Mouse (Mus musculus) left cerebral cortex, postnatal 36 days (tissue): Measurements from ENCODE around the gene Rbms3. TPM values are rescaled to one million over a fixed set of nuclear protein-coding genes. Genes with fewer than 3 reads are reported as not detected.

Source experiments
- DNase-seq, 2 experiments: peaks; one replicate each; pipeline ENCODE4 v3.0.0; 2021 to 2022; ENCODE audit warnings: low spot score in 2 of 2, mixed read lengths in 1 of 2
- intact Hi-C: fragments of 180-260 bp; cut with DNase I; formaldehyde crosslinking; loops from one replicate; pipeline ENCODE4 v1.15.1; 2025
- total RNA-seq, 2 experiments: library from RNA; stranded (reverse); gene quantifications; 2 replicates each; pipeline ENCODE4 v1.2.3; 2021

Rbms3 gene
- total RNA-seq, 2 experiments from 2014 or later = 10.1 to 14.6 TPM

- DNase-seq = no peak
Measured at GRCm38 (mm10) chr9:117380076-117380475, 249.6 kb downstream of the Rbms3 start.

DNA sequence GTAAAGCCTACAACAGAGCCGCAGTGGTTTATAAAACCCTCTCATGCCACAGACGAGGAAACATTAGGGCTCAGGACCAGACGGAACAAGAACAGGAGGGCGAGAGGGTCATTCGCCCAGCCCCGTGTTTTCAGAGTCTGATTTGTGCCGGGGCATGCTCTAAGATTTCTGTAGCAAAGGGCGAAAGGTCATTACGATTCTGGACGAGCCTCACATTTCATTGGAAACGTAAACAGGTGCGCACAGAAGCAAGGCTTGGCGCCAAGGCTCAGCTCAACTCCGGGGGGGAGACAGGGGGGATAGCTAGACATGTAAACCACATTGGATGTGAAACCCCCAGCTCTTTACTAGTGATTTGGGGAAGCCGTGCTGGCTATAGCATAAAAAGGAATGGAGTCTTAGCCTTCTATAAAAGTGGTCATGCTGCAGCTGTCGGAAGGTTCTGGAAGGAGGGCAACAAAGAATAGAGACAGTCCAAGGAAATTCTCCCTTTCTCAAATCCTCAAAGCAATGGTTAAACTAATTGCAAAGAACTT, 250.2 kb downstream of the Rbms3 start:
- intact Hi-C loops = no loop called here
- DNase-seq = no peak

More at GRCm38 (mm10) chr9:117380076-117380475, 249.6 kb downstream of the Rbms3 start:
- intact Hi-C loops = no loop called here

- DNase-seq = no peak
- intact Hi-C loops = no loop called here
Measured at GRCm38 (mm10) chr9:117378131-117378890, 251.4 kb downstream of the Rbms3 start.

DNA sequence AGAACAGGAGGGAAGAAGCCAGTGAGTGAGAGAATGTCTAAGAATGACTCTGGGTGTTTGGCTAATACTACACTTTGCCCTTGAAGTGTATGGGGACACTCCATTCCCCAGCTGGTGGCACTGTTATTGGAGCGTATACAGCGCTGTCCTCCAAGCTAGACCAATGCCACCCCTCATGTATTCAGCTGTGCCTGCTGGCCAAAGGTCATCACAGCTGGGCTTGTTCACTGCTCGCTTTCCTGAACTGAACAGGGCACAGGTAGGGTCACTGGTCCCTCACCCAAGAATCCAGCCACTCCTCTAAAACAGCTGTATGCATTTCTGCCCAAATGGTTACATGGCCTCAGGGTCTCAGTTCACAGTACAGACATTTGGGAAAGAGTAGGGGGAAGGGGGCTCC, 253.9 kb downstream of the Rbms3 start:
- DNase-seq = no peak
- intact Hi-C loops = no loop called here

DNA sequence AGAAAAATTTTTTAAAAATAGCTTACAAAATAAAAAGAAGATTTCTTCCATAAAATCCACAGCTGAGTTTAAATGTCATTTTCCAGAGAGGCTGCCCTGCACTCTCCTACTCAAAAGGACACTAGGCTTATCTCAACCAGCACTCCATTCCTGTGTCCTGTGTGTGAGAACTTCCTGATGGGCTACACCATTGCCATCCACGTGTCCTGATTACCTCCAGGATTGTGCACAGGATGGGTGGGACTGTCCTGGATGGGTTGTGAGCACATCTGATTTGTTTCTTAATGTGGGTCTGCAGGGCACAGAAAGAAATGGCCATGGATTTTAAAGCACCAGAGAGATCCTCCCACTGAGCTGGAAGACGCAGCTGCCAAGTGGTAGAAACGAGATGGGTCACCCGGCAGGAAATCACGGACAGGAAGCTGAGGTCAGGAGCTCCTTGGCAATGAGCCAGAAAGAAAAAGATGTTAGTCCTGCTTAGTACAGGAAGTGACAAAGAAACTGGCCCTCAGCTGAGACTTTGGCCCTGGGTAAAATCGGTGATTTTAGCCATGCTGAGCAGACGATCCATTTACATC, 256.5 kb downstream of the Rbms3 start:
- DNase-seq = no peak
- intact Hi-C loops = no loop called here

DNA sequence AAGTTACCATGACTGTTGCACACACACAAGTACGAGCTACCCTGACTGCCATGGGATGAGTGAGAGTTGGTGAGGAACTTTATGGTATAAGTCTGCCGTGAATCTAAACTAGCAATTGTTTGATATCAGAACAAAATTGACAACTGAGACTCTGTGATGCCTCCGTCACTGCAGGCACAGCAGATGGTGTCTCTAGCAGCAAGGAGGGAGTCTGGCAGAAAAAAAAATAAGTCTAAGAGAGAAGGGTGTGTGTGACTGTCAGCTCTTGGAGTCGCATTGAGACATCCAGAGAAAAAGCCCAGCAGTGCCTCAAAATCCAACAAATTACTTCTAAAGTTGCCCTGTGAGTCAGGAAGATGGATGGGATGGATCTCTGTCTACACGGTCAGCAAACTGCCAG, 257.7 kb downstream of the Rbms3 start:
- intact Hi-C loops = no loop called here
- no peak for DNase-seq

GRCm38 (mm10) chr9:117370086-117370485, 259.6 kb downstream of the Rbms3 start:
- no peak for DNase-seq
- intact Hi-C loops = no loop called here

DNA sequence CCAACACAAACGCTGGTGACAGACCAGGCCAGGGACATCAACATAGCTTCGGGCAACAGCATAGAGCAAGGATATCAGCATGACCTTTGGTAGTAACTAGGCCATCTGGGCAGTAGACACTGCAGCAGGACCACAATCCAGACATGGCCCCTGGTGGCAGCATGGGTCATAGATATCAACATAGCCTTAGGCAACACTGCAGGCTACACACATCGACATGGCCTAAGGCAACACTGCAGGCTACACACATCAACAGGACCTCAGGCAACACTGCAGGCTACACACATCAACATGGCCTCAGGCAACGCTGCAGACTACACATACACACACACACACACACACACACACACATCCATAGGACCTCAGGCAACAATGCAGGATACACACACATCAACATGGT, 261.7 kb downstream of the Rbms3 start:
- intact Hi-C loops = no loop called here
- no peak for DNase-seq

- no peak for DNase-seq
- intact Hi-C loops = no loop called here
Measured at GRCm38 (mm10) chr9:117364610-117365009, 265.1 kb downstream of the Rbms3 start.

DNA sequence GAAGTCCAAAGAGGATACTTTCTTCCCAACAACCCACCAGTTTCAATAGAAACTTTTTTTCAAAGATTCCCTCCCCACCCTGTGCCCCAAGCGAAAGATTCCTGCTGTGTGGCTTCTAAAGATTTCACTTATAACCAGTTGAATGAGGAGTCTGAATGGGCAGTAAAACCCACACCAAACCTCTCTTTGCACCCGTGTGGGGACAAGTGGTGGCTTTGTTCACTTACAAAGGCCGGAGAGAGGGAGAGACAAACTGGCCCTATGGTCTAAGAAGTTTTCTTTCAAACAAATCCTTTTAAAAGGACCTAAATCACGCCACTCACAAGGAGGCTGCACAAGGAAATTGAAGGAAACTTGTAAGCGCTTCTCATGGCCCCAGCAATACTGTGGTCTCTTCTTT, 268.3 kb downstream of the Rbms3 start:
- DNase-seq = no peak
- intact Hi-C loops = no loop called here

DNA sequence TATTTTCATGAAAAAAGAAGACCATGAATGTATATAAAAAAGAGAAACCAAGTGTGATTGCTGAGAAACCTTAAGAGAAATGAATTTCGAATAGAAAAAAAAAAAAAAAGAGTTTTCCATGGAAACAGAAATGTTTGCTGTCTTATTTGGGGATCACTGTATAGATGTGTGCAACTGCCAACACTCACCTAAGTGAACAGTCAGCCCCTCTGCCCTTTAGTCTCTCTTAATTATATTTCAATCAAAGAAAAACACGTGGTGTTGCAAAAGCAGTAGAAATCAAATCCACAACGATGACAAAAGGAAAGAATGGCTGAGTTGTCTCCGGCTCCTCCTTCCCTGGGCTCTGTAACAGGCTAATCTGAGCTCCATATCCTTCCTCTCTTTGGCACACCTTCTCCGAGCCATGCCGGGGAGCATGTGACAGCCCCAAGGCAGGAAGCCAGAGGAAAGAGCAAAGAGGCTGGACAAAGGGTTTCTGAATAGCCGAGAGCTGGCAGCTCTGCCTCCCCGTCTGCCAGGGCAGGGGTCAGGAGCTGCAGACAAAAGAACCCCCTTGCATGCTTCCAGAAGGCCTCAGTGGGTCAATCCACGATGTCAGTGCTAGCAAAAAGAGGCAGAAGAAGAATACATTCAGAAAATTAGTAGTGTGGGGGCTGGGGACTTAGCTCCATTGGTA, 272.8 kb downstream of the Rbms3 start:
- intact Hi-C loops = no loop called here
- peak in 1 of 2 experiments; percentile 41 for DNase-seq

- no peak for DNase-seq
- intact Hi-C loops = no loop called here
Measured at GRCm38 (mm10) chr9:117355501-117355900, 274.2 kb downstream of the Rbms3 start.

DNA sequence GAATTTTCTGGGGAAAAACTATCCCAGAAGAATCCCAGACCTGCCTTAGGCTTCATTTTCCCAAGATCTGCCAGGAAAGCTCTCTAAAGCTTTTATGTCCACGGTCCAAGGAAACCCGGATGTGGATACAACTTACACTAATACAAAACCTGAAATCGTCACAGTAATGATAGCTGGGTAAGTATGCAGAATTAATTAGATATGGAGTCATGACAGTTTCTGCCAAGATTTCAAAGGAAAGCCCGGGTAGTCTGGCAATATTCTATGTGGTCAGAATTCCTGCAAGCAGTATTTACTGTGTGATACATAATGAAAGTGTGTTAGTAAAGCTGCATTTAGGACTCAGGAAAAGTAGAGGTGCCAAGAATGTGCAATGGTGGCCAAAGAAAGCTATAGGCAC, 287.4 kb downstream of the Rbms3 start:
- intact Hi-C loops = no loop called here
- no peak for DNase-seq

DNA sequence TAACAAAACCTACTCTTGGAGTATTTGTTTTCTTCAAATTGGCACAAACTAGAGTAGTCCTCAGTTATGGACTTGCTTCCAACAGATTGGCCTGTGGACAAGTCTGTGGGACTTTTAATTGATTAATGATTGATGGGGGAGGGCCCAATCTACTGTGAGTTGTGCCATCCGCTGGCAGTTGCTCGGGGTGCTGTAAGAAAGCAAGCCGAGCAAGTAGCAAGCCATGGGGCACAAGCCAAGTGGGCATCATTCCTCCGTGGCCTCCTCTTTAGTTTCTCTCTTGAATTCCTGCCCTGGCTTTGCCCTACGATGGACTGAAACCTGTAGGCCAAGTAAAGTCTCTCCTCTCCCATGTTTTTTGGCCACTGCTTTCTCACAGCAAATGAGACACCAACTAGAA, 299.0 kb downstream of the Rbms3 start:
- intact Hi-C loops = no loop called here
- DNase-seq = no peak

DNA sequence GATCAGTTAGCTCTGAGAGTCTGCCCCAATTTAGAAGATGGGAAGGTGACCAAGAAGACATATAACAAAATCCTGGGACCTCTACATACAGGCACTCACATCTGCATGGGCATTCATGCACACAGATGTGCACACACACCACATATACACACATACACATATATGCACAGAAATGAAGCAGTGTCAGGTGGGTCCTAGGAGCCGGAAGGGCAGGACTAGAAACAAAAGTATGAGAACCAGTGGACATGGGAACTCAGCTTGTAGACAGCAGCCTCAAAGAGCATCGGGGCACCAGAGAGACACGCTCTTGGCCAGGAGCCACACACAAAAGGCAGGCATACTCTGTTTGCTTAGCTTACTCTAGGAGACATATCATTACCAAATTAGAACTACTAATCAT, 310.4 kb downstream of the Rbms3 start:
- DNase-seq = no peak
- intact Hi-C loops = no loop called here

DNA sequence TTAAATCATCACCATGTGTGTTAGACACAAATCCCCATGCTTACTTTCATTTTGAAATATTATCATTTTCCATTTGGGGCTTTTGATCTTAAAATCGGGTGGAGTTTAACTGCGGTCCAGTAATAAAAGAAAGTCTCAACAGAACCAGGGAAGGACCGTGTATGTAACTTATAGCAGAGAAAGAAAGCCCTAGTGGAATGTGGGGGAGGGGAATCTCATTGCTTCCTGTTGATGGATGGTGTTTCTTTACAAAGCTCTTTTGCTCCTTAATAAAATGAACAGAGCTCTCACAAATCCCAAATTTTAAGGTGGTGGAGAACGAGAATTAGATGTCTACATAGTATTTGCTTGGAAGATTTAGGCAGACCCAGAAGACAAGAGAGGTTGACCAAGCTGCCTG, 311.3 kb downstream of the Rbms3 start:
- DNase-seq = no peak
- intact Hi-C loops = no loop called here

DNA sequence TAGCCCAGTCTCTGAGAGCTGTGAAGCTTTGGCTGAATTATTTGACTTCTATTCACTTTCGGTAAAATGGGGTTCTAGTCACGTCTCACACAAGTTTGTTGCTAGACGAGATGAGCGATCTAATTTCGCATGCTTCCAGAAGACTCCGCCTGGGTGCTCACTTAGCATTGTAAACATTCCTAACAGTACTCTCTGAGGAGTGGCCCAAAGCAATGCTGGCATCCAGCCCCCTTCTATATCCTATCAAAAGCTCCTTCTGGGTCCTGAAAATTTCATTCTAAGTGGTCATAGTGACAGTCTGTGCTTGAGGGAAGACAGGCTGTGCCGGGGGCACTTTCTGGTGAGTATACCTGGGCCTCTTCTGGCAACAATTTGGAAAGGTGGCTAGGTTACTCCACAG, 312.5 kb downstream of the Rbms3 start:
- DNase-seq = no peak
- intact Hi-C loops = no loop called here

DNA sequence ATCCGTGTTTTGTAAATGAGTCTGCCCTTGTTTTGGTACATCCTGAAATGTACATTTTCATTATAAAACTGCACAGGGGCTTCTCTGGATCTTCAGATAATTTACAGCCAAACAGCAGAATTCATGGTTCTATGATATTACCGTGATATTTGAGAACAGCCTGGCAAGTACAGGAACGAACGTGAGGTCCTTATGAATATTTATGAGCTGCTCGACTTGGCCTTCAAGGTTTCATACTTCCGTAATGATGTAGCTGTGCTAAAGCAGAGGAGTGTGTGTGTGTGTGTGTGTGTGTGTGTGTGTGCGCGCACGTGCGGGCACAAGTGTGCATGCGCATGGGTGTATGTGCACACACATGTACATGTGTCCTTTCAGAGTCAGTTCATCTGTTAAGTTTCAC, 316.1 kb downstream of the Rbms3 start:
- DNase-seq = no peak
- intact Hi-C loops = no loop called here

GRCm38 (mm10) chr9:117309809-117310208, 319.9 kb downstream of the Rbms3 start:
- no peak for DNase-seq
- intact Hi-C loops = no loop called here

DNA sequence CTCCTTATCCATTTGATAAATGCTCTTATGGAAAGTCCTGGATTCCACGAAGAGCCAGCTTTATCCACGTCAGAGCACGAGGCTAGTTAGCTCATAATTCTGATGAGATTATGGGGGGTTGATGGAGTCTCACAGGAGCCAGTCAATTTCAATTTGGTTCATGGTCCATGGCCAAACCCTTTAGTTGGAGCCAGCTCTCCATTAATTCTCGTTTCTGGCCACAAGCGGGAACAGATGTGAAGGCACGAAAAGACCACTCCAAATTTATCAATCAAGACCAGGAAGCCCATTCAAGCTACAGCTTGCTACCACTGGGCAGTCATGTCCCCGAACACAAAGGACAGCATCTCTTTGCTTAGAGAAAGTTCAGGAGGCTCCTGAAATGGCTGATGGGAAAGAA, 330.7 kb downstream of the Rbms3 start:
- no peak for DNase-seq
- intact Hi-C loops = no loop called here
